Mouse (Mus musculus) embryo, embryonic 10.5 days (tissue): ENCODE results near the gene Kmt5b.

ENCODE experiments used
- DNase-seq: peaks from one replicate; pipeline ENCODE4 v3.0.0-alpha.2; 2015; ENCODE audit warnings: low spot score

The Kmt5b gene

DNA sequence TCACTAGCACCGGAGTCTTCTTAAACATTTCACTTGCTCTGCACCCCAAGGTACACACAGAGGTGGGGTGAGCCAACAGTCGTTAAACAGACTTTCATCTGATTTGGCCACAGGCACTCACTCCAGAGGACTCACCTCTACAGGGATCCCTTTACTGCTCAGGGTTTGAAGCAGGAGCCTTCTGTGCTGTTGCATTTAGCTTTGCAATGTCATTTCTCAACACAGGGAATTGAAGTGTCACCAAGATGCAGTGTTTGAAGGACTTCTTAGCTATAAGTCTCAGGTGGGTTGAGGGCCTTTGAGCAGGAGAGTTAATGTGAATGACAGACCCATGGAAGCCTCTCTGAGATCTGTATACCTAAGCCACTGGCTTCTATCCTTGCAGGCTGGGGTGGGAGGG is 76.4 kb downstream of the Kmt5b start:
- DNase-seq, result no peak

DNA sequence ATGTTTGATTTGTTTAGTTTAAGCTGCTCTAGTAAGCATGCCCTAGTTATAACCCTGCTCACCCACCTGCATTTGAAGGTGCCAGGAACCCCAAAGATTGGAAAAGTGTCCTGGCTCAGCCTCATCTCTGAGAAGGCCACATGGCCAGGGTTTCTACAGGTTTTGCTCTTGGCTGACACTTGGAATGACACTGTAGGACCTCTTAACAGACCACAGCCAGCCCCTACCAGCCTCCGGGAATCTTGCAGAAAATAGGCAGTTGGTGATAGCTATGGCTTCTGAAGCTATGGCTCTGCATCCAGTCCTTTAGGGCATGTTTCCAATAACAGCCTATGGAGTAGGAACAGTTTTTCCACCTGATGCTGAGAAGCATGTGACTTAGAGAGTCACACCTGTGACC is 77.6 kb downstream of the Kmt5b start:
- DNase-seq, result no peak

DNA sequence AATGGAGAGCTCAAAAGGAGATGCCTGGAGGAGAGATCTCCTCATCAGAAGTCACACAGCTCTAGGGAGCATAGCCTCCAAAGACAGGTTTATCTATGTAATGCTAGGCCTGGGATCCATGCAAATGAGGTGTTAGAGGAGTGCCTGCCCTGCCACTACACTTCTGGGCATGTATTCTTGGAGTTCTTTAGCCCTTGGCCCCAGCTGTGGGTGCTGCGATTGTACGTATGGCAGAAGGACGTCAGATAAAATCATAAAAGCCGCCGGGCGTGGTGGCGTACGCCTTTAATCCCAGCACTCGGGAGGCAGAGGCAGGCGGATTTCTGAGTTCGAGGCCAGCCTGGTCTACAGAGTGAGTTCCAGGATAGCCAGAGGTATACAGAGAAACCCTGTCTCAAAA is 78.1 kb downstream of the Kmt5b start:
- no peak for DNase-seq

DNA sequence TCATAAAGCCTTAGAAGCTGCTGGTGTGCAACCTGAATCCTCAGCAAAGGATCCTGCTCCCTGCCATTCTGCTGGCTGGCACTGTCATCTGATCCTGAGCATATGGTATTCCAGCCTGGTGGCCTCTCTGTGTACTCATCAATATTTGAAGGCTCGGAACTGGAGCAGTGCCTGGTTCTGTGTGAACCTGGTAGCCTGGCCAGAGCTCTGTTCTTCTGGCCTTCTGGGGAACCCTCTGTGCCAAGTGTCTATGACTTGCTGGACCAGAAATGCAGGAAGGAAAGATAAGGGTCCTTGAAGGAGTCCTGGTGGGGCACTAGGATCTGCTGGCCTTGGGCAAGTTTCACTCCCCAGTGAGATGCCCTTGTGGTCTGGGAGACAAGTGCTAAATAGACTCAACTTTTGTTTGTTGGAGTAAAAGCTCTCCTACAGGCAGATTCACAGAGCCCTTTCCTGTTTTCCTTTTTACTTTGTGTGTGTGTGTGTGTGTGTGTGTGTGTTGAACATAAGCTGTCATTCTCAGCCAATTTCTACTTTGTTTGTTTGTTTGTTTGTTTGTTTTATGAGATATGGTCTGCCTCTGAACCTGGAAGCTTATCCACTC is 78.7 kb downstream of the Kmt5b start:
- DNase-seq, result no peak

DNA sequence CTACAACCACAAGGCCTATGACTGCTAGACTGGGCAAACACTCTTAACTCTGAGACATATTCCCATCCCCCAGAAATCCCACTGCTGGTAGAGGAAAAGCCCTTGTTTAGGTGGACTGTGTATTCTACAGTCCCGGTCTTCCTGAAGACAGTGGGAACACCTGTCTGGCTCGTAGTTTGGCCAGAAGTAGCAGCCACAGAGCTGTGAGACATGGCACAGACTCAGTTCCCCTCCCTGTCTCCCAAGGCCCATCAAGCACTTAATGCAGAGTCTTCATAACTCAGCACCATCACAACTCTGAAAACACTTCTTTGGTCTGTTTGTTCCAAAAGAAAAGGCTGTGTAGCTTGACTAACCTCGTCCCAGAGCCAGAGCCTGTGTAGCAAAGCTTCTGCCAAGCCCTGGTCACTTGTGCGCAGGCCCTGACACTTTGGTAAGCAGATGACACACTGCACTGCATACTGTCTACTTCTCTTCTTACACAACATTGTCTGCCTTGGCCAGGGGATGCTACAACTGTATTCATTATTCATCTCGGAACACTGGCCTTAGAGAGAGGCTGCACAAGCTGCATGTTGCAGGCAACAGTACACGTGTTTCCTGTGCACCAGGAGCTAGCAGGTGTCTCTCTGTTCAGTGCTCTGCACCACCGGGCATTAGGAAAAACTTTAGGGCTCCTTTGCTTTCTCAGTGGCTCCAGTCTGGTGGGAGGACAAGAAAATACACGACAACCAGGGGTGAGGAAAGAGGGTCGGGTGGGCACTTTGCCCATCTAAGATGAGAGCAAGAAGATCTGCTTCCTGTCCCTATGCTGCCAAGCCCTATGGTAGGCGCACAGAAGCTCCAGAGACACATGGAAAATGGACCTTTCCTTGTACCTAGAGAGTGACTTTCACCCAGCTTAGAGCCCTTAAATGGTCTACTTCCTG is 79.7 kb downstream of the Kmt5b start:
- DNase-seq, result no peak

DNA sequence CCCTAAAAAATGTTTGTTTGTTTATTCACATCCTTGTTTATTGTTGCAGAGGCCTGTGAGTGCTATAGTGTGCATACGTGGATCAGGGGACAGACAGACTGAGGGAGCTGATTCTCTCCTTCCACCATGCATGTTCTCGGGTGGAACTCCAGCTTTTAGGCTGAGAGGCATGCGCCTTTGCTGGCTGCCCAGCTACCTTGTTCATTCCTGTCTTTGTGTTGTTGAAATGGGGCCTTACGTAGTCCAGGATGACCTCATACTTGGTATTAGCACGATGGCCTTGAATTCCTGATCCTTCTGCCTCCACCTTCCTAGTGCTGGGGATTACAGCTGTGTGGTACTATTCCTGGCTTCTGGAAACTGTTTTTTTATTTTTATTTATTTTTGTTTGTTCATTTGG is 80.5 kb downstream of the Kmt5b start:
- DNase-seq, result no peak

DNA sequence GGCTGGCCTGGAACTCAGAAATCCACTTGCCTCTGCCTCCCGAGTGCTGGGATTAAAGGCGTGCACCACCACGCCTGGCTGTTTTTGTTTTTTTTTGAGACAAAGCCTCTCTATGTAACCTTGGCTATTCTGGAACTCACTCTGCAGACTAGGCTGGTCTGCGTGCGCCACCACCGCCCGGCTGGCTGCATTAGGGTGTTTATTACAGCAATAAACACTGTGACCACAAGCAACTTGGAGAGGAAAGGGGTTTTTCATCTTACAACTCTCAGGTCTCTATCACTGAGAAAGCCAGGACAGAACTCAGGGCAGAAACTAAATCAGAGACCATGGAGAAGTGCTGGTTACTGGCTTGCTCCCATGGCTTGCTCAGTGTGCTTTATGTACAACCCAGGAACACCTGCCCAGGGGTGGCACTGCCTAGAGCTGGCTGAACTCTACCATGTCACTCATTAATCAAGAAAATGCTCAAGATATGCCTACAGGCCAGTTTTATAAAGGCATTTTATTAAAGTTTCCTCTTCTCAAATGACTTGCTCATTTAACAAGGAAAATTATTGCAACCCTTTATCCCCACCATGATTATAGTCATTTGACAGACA is 81.1 kb downstream of the Kmt5b start:
- DNase-seq, result no peak

DNA sequence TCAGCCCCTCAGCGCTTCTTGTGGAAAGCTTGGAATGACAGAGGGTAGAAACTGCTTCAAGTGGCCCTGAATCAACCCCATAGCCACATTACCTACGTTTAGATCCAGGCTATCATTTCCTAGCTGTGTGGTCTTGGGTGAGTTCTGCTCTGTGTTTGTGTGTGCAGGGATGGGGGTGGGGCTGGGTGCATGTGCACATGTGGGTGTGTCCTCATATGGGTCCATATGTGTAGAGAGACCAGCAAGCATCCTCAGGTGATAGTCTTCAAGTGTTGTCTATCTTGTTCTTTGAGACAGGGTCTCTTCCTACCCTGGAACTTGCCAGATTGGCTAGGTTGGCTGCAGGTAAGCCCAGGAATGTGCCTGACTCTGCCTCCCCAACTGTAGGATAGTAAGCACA is 82.0 kb downstream of the Kmt5b start:
- DNase-seq, result no peak

DNA sequence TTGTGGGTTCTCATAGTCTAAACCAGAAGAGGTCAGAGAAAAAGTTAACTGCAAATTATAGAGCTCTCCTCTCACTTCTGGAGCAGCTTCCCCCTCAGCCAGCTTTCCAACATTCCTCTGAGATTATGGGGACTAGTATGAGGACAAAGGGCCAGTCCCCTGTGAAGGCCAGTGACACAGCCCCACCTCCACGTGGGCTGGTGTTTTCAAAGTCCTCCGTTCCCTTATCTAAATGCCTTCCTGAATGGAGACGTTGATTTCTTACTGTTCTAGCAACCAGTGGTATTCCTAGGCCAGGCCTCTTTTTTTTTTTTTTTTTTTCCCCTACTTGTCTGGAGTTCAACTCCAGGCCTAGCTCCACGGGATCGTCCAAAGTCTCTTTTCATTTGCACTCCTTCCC is 82.9 kb downstream of the Kmt5b start:
- no peak for DNase-seq

DNA sequence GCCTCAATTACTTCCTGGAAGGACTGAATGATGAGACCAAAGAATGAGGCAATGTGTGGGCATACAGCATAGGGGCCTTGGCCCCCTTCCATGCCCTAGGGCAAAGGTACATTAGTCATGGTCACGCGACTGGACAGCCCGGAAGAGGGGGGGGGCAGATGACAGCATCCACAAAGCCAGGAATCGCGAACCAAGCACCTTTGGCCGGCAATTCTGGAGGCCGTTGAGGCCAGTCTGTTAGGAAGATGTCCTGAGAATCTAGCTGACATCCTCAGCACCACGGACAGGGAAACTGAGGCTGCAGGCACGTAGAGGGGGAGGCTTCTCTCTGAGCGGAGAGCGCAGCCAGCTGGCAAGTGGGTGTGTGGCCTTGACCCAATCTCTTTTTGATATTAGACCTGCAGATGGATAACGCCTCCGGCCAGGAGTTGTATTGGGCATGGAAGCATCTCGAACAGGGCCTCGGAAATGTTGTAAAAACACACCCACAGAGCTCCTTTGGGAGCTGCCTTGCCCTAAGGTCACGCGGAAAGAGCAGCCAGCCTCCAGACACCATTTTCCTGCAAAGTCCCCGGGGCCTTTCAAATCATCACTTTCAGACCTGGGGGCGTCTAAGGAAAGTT is 83.7 kb downstream of the Kmt5b start:
- peak; percentile 51 for DNase-seq

DNA sequence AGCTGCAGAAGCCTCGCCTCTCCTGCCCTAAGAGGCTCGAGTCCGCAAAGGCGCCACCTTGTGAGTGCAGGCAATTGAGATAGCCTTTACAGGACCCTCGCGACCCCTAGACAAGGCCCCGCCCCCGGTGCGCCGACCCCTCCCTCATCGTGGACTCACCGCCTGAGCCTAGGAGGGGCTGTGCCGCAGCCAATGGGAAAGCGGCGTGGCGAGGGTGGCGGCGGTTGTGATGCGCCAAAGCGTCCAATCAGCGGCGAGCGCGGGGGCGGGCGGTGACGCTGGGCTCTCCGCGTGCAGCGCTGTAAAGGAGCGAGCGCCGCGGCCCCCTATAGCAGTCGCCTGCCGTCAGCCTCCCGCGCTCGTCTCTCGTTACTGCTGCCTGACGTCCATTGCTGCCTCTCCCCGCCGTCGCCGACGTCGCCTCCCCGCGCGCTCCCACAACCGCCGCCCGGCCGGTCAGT is 84.3 kb downstream of the Kmt5b start, which contains the start of gene Chka:
TSS of gene Chka (plus strand) at position 272 of the 461 bp plus-strand sequence.
- DNase-seq, result peak; percentile 98

DNA sequence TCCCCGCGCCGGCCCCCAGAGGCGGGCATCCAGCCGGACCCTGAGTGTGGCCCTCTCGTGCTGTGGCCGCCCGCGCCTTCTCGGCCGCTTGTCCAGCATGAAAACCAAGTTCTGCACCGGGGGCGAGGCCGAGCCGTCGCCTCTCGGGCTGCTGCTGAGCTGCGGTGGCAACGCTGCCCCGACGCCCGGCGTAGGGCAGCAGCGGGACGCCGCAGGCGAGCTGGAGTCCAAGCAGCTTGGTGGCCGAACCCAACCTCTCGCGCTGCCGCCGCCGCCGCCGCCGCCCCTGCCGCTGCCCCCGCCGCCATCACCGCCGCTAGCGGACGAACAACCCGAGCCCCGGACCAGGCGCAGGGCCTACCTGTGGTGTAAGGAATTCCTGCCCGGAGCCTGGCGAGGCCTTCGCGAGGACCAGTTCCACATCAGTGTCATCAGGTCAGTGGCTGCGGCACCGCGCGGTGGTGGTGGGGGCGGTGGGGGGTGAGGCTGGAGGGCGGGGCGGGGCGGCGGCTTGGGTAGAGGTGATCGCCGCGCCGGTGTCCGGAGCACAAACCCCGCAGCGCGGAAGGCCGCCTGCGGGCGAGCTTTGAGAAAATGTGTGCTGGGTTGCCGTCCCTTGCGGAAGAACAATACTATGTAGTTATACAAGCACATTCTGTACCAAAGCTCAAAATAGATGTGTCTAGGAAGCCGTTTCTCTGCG is 84.9 kb downstream of the Kmt5b start:
- peak; percentile 65 for DNase-seq

DNA sequence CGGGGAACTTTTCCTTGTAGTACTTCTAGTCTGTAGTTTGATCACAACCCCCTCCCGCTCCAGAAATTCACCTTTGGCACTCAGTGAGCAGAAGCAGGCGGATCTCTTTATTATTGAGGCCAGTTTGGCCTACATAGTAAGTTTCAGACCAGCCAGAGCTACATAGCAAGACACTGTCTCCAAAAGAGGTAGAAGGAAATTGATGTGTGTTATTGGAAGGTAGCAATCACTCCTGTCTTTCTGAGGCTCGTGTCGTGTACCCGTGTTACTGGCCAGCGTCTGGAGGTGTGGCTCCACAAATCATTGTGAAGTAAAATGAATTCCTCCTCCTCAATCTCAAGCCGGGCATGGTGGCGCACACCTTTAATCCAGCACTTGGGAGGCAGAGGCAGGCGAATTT is 85.9 kb downstream of the Kmt5b start:
- DNase-seq, result no peak

DNA sequence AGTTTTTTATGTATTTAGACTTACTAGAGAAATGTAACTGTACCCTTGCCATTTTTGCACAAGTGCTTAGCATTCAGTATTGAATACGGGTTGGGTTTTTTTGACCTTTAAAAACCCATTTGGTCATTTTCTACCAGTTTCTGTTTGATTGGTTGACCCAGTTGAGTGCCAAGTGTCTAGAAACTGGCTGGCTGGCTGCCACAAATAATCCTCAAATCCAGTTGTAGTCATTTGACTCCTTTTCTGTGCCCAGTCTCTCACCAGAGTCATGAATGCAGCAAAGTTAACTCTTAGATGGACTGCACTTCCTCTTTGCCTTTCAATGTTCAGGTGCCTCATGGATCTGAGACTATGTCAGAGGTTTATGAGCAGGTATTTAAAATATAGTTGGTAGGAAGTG is 86.7 kb downstream of the Kmt5b start:
- no peak for DNase-seq

DNA sequence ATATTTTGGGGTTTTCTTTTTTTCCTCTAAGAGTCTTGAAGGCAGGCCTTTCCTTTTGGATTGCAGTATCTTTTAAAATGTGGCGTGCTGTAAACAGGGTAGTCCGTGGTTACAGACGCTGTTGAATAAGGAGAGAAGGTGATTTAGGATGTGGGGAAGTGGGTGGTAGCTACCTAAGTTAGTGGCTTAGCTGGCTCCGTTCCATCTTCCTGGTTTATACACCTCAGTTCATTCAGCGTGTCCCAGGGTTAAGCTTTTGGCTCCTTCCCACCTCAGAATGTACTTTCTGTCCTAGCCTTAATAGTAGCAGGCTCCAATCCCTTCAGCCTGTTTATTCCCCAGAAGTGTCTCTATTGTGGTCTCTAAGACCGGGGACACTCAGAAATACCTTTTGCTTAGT is 87.9 kb downstream of the Kmt5b start:
- no peak for DNase-seq

DNA sequence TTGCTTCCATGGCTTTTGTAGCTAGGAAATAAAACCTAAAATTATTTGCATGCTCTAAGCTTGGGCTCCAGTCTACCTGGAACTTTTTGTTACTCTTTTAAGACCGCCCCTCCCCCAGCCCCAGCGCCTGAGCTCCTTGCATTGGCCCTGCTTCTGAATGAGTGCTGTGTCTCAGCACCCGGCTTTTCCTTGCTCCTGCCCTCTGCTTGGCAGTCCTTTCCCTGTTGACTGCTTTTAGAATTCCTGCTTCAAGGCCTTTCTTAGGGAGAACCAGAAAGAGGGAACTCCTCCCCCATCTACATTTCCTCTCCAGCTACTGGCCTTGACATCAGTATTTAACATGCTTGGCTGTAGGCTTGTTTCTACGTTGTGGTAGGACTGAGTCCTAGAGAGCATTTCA is 88.4 kb downstream of the Kmt5b start:
- no peak for DNase-seq

DNA sequence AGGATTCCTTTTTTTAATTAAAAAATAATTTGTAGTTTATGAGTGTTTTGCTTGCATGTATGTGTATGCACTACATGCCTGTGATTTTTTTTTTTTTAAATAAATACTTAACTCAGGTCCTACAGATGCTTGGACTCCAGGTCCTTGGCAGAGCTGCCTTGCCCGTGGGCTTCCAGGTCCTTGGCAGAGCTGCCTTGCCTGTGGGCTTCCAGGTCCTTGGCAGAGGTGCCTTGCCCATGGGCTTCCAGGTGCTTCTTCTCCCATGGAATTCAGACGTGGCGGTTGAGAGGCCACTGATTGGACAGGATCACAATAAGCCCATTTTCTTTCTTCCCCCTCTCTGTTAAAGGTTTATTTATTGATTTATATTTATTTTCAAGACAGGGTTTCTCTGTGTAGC is 90.0 kb downstream of the Kmt5b start:
- DNase-seq, result no peak

DNA sequence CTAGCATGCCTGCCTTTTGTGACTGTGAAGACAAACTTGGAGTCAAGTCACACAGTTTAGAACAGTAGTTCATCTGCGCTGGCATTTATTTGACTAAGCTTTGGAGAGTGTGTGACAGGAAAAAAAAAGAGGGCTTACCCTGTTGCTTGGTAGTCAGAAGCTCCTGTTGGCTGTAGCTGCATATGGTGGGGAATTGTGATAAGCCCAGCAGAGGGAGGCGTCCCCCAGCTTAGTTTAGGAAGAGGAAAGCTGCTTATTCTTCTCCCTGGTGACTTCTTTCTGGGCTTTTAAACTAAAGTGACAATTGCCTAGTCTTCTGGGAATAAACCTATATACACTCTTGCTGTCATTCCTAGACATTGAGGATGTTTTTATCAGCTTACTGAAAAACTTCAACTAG is 95.5 kb downstream of the Kmt5b start:
- no peak for DNase-seq

DNA sequence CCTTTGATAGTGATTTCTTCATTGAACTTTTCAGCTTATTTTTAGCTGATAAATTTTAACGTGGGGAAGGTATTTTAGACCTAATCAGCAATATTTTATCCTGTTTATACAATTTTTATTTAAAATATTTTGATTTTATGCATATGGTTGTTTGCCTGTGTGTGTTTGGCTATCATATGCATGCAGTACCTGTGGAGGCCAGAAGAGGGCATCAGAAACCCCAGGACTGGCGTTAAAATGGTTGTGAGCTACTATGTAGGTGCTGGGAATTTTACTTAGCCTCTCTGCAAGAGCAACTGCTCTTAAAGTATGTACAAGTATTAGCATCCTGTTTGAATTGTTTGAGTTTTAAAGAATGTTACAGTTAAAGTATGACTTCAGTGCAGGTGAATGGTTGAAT is 97.7 kb downstream of the Kmt5b start:
- no peak for DNase-seq
